Mouse (Mus musculus): ENCODE results near the gene Speer4f1.
"Not testable (repeated sequence)": the region's sequence is repeated elsewhere in the genome, so short reads cannot be mapped to it uniquely, and the experiment has no call there.

Gene Speer4f1

DNA sequence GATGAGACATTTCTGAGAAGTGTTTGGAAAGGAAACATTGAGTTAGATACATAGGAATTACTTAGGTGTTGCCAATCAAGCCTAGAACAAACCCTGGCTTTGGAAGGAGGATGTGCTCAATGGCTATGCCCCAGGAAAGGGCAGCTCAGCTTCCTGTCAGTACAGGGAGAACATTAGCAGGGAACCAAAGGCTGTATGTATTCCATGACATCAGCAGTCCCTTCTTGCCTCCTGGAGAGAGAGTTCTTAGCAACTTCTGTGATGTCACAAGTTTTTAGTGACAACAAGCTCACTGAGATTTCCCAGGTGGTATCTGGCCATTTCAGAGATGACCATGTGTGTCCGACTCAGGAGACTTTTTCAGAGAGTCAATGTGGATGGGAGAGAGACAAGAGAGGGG, at the start of gene Speer4f1:
Gene Speer4f1, plus strand, starts transcription at position 301 of the 400 bp plus-strand sequence.
- DNase-seq (ENCODE audit: low read depth, low spot score) = not testable (repeated sequence)

DNA sequence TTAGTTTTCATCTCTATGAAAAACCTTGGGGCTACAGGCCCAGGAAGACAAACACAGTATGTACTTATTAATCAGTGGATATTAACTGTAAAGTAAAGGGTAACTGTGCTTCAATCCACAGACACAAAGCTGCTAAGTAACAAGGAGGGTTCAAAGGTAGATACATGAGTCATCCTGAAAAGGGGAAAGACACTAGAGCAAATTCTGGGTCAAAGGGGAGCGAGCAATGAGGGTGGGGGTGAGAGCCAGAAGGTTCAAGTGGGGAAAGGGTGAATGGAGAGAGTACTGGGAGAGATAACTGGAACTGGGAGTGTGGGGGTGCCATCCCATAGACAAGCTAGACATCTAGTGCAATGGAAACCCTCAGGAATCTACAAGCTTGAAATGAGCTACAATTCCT, 49.0 kb upstream of the Speer4f1 start:
- DNase-seq (ENCODE audit: low read depth, low spot score) = no peak

DNA sequence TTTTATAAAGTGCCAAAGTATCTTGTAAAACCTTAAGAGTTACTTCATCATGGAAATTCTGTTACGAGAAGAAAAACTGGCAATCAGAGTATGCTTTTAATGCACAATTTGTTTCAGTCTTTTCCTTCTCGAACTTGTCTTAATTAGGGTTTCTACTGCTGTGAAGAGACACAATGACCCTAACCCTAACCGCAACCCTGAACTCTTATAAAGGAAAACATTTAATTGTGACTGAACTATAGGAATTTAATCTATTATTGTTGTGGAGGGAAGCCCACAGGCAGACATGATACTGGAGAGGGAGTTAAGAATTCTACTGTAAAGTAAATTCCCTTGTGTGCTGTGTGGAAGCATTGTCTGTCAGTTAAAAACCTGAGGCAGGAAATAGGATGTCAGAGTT, 41.2 kb upstream of the Speer4f1 start:
- DNase-seq (ENCODE audit: low read depth, low spot score) = no peak

DNA sequence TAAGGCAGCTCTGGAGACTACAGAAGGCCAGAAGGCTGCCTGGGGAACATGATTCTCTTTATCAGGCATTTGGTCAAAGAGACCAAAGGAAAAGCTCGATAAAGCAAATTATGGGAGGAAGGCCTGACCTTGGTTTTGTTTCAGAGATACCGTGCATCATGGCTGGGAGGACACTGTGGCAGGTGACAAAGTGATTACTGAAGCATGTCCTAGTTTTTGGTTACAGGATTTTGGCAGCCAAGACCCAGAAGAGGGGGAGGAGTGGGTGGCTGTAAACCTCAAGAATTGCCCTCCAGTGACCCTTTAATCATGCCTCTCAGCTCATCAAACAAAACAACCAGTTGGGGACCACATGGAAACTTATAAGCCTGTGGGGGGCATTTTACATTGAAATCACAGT, 39.7 kb upstream of the Speer4f1 start:
- DNase-seq (ENCODE audit: low read depth, low spot score) = no peak

DNA sequence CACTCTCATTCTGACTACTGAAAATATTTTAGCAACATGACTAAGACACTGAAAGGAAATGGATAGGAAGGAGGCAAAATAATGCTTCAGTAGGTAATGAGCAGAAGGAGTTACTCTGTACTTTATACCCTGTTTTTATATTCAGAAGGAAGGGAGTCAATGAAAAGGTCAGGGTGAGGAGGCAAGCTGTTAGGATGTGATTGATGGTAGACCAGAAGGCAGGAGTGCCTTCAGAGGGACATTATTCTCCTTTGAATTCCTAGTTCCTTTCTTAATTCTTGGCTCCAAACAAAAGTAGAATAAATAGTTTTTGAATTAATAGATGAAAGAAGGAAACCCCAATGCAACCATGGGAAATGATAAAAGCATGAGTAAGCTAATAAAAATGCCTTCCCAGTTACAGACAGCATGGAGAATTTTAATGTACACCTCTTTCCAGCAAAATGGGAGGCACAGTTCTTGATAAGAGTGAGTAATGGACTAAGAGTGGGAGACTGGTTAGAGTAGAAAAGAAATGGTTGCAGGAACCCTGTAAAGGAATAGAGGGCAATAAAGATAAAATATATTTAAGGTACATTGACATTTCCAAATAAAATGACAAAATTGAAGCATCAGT, 36.3 kb upstream of the Speer4f1 start:
- DNase-seq (ENCODE audit: low read depth, low spot score) = no peak

DNA sequence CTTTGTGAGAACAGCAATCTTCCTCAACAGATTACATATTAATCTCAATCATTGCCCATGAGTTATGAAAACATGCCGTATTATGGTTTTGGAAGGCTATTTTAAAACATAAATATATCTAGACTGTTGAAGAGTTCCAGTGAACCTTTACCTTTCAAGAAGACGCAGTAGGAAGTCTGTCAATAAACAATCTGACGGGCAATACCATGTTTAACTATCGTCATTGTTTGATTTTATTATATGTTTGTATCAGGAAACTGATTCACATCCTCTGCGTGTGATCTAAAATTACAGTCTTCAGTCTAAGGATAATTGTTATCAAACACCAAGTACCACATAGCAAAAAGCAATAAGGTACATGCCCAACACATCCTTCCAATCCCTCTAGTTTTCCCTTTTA, 21.8 kb upstream of the Speer4f1 start:
- DNase-seq (ENCODE audit: low read depth, low spot score) = no peak

DNA sequence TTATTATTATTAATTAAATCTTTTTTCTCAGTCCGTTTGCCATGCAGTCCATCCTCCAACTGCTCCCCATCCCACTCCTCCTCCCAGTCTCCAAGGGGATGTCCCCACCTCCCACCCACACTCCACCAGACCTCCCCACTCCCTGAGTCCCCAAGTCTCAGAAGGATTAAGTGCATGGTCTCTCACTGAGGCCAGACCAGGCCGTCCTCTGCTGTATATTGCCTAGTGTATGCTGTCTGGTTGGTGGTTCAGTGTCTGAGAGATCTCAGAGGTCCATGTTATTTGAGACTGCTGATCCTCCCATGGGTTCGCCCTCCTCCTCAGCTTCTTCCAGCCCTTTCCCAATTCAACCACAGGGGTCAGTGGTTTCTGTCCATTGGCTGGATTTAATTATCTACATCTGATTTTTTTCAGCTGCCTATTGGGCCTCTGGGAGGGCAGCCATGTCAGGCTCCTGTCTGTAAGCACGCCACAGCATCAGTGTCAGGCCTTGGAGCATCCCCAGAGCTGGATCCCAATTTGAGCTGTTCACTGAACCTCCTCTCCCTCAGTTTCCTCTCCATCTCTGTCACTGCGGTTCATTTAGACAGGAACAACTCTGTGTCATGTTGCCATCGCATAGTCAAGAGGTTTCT, 20.8 kb upstream of the Speer4f1 start:
- DNase-seq (ENCODE audit: low read depth, low spot score) = no peak

DNA sequence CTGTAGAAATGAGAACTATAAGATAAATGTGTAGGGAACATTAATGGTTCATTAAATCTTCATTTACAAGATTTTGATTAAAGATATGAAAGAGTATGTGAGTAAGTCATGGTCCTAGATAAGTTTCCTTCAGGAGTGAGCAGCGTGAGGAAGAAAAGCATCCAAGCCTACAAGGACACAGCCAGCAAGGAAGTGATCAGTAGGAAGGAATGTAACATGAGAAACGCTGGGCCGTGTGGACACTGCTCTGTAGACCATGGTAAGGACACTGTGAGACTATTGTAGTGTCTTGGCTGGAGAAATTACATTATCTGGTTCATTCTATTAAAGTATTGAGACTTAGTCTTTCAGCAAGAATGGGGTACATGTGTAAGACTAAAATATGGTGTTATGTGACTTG, 19.2 kb upstream of the Speer4f1 start:
- DNase-seq (ENCODE audit: low read depth, low spot score) = no peak

DNA sequence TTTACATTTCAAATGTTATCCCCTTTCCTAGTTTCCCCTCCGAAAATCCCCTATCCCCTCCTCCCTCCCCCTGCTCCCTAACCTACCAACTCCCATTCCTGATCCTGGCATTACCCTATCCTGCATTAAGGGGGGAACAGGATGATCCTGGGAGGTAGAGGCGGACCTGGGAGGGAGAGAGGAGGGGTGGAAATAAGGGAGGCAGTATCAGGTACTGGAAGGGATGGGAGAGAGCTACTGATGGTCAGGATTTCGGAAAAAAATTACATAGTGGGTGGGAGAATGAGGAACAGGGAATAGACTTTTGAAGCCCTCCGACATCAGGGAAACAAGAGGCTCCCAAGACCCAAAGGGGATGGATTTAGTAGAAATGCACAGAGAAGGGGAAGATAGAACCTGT, 7.8 kb upstream of the Speer4f1 start:
- DNase-seq (ENCODE audit: low read depth, low spot score) = not testable (repeated sequence)

DNA sequence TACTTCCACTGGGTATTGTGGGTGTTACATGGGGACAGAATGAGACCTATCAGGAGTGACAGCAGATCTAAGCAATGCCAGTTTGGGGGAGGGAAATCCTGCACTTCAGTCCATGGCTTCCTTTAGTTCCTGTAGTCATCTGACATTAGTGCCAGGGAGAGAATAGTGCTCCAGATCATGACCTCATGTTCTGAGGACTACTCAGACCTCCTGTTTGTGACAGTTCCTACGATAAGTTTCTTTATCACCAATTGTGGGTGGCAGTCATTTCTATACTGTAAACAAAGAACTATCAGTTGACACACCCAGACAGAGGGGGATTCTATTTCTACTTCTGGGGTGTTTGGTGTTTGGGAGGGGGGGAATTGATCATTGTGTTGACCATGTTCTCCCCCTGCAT, 578 bp downstream of the Speer4f1 start:
- DNase-seq (ENCODE audit: low read depth, low spot score) = no peak

DNA sequence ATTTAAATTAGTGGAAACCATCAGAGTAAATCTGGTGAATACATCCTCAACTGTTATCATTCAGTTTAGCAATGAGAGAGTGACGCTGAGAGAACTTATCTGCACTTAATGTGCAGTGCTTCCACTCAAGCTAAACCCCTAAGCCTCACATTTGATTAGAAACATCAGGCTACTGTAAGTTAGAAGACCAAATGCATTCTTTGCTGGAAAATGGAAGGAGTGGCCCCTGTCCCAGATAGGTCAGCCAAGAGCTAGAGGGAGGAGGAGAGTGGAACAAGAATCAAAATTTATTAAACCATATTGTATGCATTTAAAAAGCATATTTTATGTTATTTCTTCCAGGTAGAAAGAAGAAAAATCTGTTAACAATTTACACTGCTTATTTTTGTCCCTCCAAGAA, 14.0 kb downstream of the Speer4f1 start:
- no peak for DNase-seq (ENCODE audit: low read depth, low spot score)

DNA sequence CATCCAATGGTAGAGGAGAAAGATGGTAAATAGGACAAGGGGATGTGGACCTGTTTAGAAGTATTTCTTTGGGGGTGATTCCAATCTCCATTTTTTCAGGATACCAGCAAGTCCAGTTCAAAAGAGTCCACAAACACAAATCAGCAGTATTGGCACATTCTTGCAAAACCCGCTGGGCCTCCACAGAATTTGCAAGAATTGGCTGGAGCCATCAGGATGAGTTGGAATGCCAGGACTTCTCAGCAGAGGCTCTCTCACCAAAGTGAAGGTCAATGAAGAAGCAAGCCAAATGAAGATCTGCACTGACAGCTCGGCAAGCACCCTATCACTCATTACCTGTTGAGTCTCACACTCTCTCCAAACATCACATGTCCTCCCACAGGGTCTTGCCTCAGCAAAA, 19.7 kb downstream of the Speer4f1 start:
- DNase-seq (ENCODE audit: low read depth, low spot score) = no peak

DNA sequence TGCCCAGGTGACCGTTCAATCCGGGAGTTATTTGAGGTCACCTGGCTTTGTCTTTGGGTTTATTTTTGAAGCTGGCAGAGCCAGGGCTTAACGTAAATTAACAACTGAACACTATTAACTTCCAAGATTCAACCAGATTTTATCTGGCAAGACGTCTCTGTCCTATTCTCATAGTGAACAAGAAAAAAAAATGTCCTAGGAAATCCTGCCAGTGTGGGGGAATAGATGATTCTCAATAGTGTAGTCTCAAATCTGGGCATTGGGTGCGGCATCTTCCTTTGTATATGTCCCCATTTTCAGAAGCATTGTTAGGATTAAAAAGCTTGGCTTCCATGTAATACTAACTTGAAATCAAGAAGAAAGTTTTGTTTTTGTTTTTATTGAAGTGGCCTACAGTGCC, 20.8 kb downstream of the Speer4f1 start:
- DNase-seq (ENCODE audit: low read depth, low spot score) = no peak

DNA sequence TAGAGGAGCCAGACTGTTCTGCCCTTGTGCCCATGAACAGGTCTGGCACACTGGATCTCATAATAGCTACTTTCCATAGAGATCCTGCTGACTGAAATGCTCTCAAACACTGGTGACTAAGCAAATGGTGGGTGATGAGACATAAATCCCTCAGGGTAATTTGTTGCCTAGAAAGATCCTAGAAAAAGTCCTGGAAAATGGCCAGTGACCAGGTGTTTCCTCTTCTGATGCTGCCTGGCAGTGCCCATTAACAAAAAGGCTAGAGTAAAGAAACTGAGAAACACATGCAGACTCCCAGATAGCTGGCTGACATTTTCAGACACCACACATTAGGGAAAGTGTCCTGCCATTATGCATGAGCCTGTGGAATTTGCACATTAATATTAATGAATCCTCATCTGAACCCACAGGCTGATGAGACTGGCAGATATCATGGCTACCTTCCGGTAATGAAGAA, 24.0 kb downstream of the Speer4f1 start:
- DNase-seq (ENCODE audit: low read depth, low spot score) = no peak

DNA sequence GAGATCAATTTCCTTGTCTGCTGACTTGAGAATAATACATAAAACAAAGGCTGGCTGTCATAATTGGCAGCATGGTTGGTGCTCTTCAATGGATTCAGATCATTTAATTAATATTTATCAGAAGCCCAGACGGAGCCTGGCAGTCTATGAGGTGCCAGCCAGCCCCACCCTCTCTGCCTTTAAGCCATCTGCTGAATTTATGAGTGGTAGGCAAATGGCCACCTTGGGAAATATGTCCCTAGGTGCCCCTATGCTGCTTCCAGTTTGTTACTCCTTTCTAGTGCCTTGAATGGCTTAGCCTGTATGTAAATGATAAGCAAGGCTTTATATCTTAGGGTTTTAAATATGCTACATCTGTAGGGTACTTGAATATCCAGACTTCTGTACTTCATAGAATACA, 25.0 kb downstream of the Speer4f1 start:
- no peak for DNase-seq (ENCODE audit: low read depth, low spot score)

DNA sequence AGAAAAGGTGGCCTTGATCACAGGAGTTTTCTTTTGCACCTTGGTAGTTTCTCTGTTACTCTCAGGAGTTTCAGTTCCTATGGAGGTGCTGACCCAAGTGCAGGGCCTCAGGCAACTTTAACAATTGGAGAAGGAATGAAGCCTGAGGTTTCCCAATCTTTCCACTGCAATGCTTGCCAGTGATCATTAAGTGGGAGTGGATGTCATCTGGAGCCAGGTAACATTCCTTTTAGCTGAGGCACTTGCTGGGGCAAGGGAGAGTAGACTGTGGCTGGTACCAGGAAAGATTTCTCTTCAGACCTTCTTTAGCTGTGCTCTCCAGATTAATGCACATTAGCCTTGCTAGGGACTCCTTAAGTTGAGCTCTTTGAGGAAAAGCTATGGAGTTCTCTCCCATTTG, 29.6 kb downstream of the Speer4f1 start:
- DNase-seq (ENCODE audit: low read depth, low spot score) = no peak

DNA sequence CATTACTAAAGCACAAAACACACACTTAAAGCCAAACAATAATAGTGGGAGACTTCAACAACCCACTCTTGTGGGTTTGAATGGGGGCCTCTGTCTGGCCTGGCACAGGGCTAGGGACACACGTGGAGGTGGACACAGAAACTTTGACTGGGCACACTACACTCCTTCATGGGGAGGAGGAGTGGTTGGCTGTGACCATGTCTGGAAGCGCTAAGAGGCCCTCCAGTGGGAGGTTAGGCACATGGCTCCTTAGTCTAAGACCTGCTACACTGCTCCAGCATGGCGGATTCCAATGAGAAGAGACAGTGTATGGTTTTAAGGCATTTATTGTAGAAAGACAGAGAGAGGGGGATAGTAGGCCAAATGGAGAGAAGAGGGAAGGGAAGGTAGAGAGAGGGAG, 32.1 kb downstream of the Speer4f1 start:
- no peak for DNase-seq (ENCODE audit: low read depth, low spot score)
